Mouse (Mus musculus): ENCODE measurements around the gene Gm13088.
"Not testable (repeated sequence)": the region's sequence is repeated elsewhere in the genome, so short reads cannot be mapped to it uniquely, and the experiment has no call there.

Gene Gm13088

DNA sequence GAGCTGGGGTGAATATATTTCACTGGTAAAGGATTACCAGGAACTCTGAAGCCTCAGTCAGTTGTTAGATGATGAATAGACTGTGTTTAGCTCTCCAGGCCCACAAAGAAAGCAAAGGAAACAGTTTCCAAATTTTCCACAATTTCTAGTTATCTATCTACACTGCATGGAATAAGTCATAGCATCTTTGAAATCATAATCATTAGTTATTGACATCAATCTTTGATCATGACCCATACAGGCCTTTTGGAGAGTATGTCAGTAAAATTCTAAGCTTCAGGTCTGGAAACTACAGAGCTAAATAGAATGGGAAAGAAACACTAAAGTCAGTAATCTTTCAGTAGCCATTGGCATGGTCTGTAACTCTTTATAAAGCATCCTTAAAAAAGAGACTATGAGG is at the start of gene Gm13088:
Gm13088 (minus strand) TSS at position 101 of the 400 bp plus-strand sequence.
- not testable (repeated sequence) for DNase-seq

DNA sequence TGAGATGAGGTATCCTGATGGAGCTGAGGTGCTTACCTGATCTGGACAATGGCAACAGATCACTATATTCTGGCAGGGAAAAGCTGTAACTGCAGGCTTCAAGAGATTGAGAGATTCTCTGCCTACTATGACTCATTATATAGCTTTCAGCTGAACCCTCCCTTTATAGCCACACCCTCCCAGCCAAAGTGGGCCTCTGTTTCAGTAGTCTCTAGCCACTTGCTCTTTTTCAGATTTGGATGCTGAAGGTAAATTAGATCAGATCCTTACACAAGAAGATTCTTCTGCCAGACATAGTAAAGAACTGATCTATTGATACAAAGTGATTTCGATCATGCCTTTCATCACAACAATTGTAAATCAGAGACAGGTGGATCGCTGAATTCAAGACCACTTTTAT is 45.6 kb upstream of the Gm13088 start, which contains the start of gene Gm13089:
Gm13089 (minus strand) TSS at position 101 of the 400 bp plus-strand sequence.
- DNase-seq, result no peak

DNA sequence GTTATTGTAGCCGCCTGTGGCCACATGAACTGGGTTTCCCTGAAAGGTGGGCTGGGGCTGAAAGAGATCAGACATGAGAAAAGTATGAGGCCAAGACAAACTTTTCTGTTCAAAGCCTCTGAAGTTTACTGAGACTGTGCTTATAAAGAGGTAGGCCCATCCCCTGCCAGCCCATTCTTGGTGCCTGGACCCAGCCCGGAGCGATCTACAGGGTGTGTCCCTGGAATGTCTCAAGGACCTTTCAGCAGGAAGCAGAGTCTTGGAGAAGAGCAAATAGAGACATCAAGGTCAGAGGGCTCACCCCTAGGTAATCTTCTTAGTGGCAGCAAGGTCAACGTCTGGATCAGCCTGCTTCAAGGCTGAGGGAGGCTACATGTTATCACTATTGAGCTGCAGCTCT is 38.9 kb downstream of the Gm13088 start:
- not testable (repeated sequence) for DNase-seq

DNA sequence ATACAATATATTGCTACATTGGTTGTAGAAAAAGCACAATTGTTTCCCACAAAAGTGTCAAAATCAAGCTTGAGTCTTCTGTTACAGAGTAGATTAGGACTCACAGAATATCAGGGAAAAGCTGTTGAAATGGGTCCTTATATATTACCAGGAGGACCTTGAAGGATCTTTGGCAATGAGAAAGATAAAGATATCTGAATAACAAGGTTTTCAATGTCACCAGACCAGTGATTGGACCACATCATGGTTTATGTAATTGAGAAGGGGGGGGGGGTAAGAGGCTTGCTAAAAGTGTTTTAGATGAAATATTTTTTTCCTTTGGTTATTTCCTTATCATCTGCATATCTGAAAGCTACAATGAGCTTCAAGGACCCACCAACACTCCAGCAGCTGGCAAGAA is 42.3 kb downstream of the Gm13088 start, which contains the start of gene Gm13083:
Gm13083 (plus strand) TSS at position 301 of the 400 bp plus-strand sequence.
- not testable (repeated sequence) for DNase-seq

DNA sequence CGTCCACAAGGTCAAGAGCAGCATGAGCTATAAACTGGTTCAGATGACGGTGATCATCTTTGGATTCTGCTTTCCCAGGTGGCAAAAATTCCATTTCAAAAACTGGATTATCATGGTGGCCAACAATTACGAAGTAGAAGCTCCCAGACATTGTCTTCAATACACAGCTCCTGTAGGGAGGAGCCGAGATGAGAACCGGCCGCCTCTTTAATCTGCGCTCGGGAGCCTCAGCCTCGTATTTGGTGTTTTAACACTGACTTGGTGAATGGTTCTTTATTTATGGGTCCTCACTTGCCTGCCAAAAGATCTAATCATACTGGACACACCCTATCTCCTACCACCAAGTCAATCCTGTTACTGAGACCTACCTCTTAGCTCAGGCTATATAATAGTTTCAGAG is 45.1 kb downstream of the Gm13088 start:
- not testable (repeated sequence) for DNase-seq
